In genomic region chr7:80444401-80445249, GRCm38 (mm10) we compare ENCODE assay signal across 8 mouse cellular contexts. TPM values are rescaled to one million over a fixed set of nuclear protein-coding genes. Genes with fewer than 3 reads are reported as not detected.
DNase-seq lines count a peak whose midpoint lies in the region; ATAC-seq and TF ChIP-seq lines count a peak whose summit lies in the region.

No protein-coding gene starts in this region.

- ATAC-seq in lung, embryonic 14.5 days (ENCODE audit: insufficient read depth): peak; percentile 60
- ATAC-seq in embryonic facial prominence, embryonic 15.5 days (ENCODE audit: insufficient number of reproducible peaks, low FRiP score, low TSS enrichment, low read depth): no peak; the same call in 1 of the 2 replicates
- ATAC-seq in liver, embryonic 11.5 days (replicated peaks; ENCODE audit: low FRiP score): peak; percentile 29
- 0 out of 2 replicates have a peak, but pooled peaks have one; percentile 15 for ATAC-seq in stomach, postnatal 0 days (ENCODE audit: low FRiP score, low TSS enrichment)
- ATAC-seq in midbrain, embryonic 11.5 days (ENCODE audit: low FRiP score): no peak

- H3K9me3 ChIP-seq in lung, embryonic 14.5 days (ENCODE audit: low read depth, low read length): no peaks in the 10 kb centered on the region
- no peaks in the 10 kb centered on the region for H3K9me3 ChIP-seq in embryonic facial prominence, embryonic 15.5 days (replicated peaks)
- no peaks in the 10 kb centered on the region for H3K9me3 ChIP-seq in liver, embryonic 11.5 days (ENCODE audit: control insufficient read depth, low read length)
- no peaks in the 10 kb centered on the region for H3K9me3 ChIP-seq in stomach, postnatal 0 days (ENCODE audit: control insufficient read depth, low read length)
- no peaks in the 10 kb centered on the region for H3K9me3 ChIP-seq in midbrain, embryonic 11.5 days (ENCODE audit: control insufficient read depth, low read length)

- DNase-seq in lung, embryonic 14.5 days: peak; percentile 69
- DNase-seq in lung, postnatal 25 days (ENCODE audit: low spot score): no peak
- peak; percentile 47 for DNase-seq in liver, embryonic 11.5 days (ENCODE audit: low spot score)
- DNase-seq in stomach, postnatal 0 days (ENCODE audit: low spot score): no peak
- DNase-seq in midbrain, embryonic 11.5 days (ENCODE audit: low spot score, missing footprints): no peak
- no peak for DNase-seq in left cerebral cortex, postnatal 36 days (ENCODE audit: low spot score in 2 of 2)
- DNase-seq in cerebellum, postnatal 4 days (ENCODE audit: low spot score in 2 of 2): no peak

- peak overlapping the region; percentile 84 for H3K27ac ChIP-seq in lung, embryonic 14.5 days (ENCODE audit: low read depth)
- 0 out of 2 replicates have a peak overlapping the region, but pooled peaks have one; percentile 22 for H3K27ac ChIP-seq in embryonic facial prominence, embryonic 15.5 days (replicated peaks)
- H3K27ac ChIP-seq in liver, embryonic 11.5 days (ENCODE audit: low read depth, low read length): peak overlapping the region; percentile 77
- no peak overlapping the region for H3K27ac ChIP-seq in stomach, postnatal 0 days (replicated peaks)
- no peak overlapping the region for H3K27ac ChIP-seq in midbrain, embryonic 11.5 days (ENCODE audit: low read depth, low read length)

- H3K4me1 ChIP-seq in lung, embryonic 14.5 days (ENCODE audit: insufficient read depth): peaks cover 33% of the 10 kb centered on the region
- peaks cover 36% of the 10 kb centered on the region for H3K4me1 ChIP-seq in embryonic facial prominence, embryonic 15.5 days
- H3K4me1 ChIP-seq in liver, embryonic 11.5 days (replicated peaks; ENCODE audit: control insufficient read depth, insufficient read depth, low read length): peaks cover 46% of the 10 kb centered on the region
- H3K4me1 ChIP-seq in stomach, postnatal 0 days (replicated peaks; ENCODE audit: control insufficient read depth, insufficient read depth): 0 out of 2 replicates have a peak, but pooled peaks cover 5% of the 10 kb centered on the region
- H3K4me1 ChIP-seq in midbrain, embryonic 11.5 days (ENCODE audit: control insufficient read depth, insufficient read depth, low read length): no peaks in the 10 kb centered on the region; the same call in 1 of the 2 replicates

- H3K36me3 ChIP-seq in lung, embryonic 14.5 days (ENCODE audit: insufficient read depth): no peaks in the 10 kb centered on the region
- no peaks in the 10 kb centered on the region for H3K36me3 ChIP-seq in embryonic facial prominence, embryonic 15.5 days
- no peaks in the 10 kb centered on the region for H3K36me3 ChIP-seq in liver, embryonic 11.5 days (ENCODE audit: control insufficient read depth, insufficient read depth, low read length)
- H3K36me3 ChIP-seq in stomach, postnatal 0 days (ENCODE audit: control insufficient read depth, insufficient read depth, low read length): no peaks in the 10 kb centered on the region
- no peaks in the 10 kb centered on the region for H3K36me3 ChIP-seq in midbrain, embryonic 11.5 days (ENCODE audit: control insufficient read depth, insufficient read depth, low read length)

- intact Hi-C loops in left cerebral cortex, postnatal 36 days (cut with DNase I): no loop called here

- H3K4me3 ChIP-seq in lung, embryonic 14.5 days (ENCODE audit: low read depth, low read length): no peak overlapping the region
- no peak overlapping the region for H3K4me3 ChIP-seq in embryonic facial prominence, embryonic 15.5 days (replicated peaks)
- H3K4me3 ChIP-seq in liver, embryonic 11.5 days (ENCODE audit: low read depth, low read length): no peak overlapping the region
- H3K4me3 ChIP-seq in stomach, postnatal 0 days (ENCODE audit: low read depth, low read length): no peak overlapping the region
- H3K4me3 ChIP-seq in midbrain, embryonic 11.5 days (ENCODE audit: low read depth, low read length): no peak overlapping the region

- WGBS in lung, embryonic 14.5 days: 27% methylated on average over 17 of the region's 17 CpGs
- WGBS in embryonic facial prominence, embryonic 15.5 days: 66% methylated on average over 17 of the region's 17 CpGs
- 34% methylated on average over 17 of the region's 17 CpGs for whole genome bisulfite sequencing in liver, embryonic 11.5 days
- WGBS in stomach, postnatal 0 days: 63% methylated on average over 17 of the region's 17 CpGs
- 74% methylated on average over 17 of the region's 17 CpGs for WGBS in midbrain, embryonic 11.5 days

- no peak overlapping the region for H3K4me2 ChIP-seq in lung, embryonic 14.5 days
- H3K4me2 ChIP-seq in embryonic facial prominence, embryonic 15.5 days (replicated peaks): no peak overlapping the region
- peak overlapping the region; percentile 44 for H3K4me2 ChIP-seq in liver, embryonic 11.5 days
- no peak overlapping the region for H3K4me2 ChIP-seq in stomach, postnatal 0 days (replicated peaks; ENCODE audit: low read depth)
- no peak overlapping the region for H3K4me2 ChIP-seq in midbrain, embryonic 11.5 days

- no peaks in the 10 kb centered on the region for H3K27me3 ChIP-seq in lung, embryonic 14.5 days (ENCODE audit: insufficient read depth, low read length)
- no peaks in the 10 kb centered on the region for H3K27me3 ChIP-seq in embryonic facial prominence, embryonic 15.5 days
- H3K27me3 ChIP-seq in liver, embryonic 11.5 days (replicated peaks; ENCODE audit: control insufficient read depth, insufficient read depth, low read length): no peaks in the 10 kb centered on the region
- H3K27me3 ChIP-seq in stomach, postnatal 0 days (ENCODE audit: control insufficient read depth, insufficient read depth, low read length): no peaks in the 10 kb centered on the region
- no peaks in the 10 kb centered on the region for H3K27me3 ChIP-seq in midbrain, embryonic 11.5 days (ENCODE audit: control insufficient read depth, insufficient read depth, low read length)

- H3K9ac ChIP-seq in lung, embryonic 14.5 days: peak overlapping the region; percentile 29; the same call in 1 of the 2 replicates
- no peak overlapping the region for H3K9ac ChIP-seq in embryonic facial prominence, embryonic 15.5 days
- H3K9ac ChIP-seq in liver, embryonic 11.5 days (ENCODE audit: low read depth, low read length): 0 out of 2 replicates have a peak overlapping the region, but pooled peaks have one; percentile 15
- no peak overlapping the region for H3K9ac ChIP-seq in stomach, postnatal 0 days (ENCODE audit: low read length)
- no peak overlapping the region for H3K9ac ChIP-seq in midbrain, embryonic 11.5 days (ENCODE audit: low read length)

- TF ChIP-seq CTCF in lung, embryonic 14.5 days (IDR thresholded peaks at IDR 0.05; ENCODE audit: low read depth): no peak
- TF ChIP-seq CTCF in stomach, postnatal 0 days (IDR thresholded peaks at IDR 0.05; ENCODE audit: low read depth): no peak

- no peak for TF ChIP-seq EP300 in stomach, postnatal 0 days (optimal IDR thresholded peaks at IDR 0.05)

RNA-seq across cellular contexts. Expression of gene Furin, which starts 39.4 kb away (rescaled TPM):
- polyA plus RNA-seq in lung, embryonic 14.5 days (2014; fragmentation: Nextera tagmentation; extraction: Ambion mirVana): 18.0 and 19.4 TPM in 2 replicates
- polyA plus RNA-seq in embryonic facial prominence, embryonic 15.5 days (2015; fragmentation: Nextera tagmentation; extraction: Ambion mirVana): 16.0 and 16.7 TPM in 2 replicates
- polyA plus RNA-seq in liver, embryonic 11.5 days (2014; fragmentation: Nextera tagmentation; extraction: Ambion mirVana): 8.3 and 10.4 TPM in 2 replicates
- polyA plus RNA-seq in stomach, postnatal 0 days (2015; fragmentation: Nextera tagmentation; extraction: Ambion mirVana): 17.6 and 20.8 TPM in 2 replicates
- polyA plus RNA-seq in midbrain, embryonic 11.5 days (2014; fragmentation: Nextera tagmentation; extraction: Ambion mirVana): 2.7 TPM in 2 replicates
- 10 to 100 TPM; 30.7 to 38.5 TPM for total RNA-seq in left cerebral cortex, postnatal 36 days (2021)

RNA-seq across cellular contexts. Expression of gene Fes, which starts 56.9 kb away (rescaled TPM):
- polyA plus RNA-seq in lung, embryonic 14.5 days (2014; fragmentation: Nextera tagmentation; extraction: Ambion mirVana): 10.1 and 12.0 TPM in 2 replicates
- 16.4 and 16.7 TPM in 2 replicates for polyA plus RNA-seq in embryonic facial prominence, embryonic 15.5 days (2015; fragmentation: Nextera tagmentation; extraction: Ambion mirVana)
- polyA plus RNA-seq in liver, embryonic 11.5 days (2014; fragmentation: Nextera tagmentation; extraction: Ambion mirVana): 15.2 and 16.4 TPM in 2 replicates
- polyA plus RNA-seq in stomach, postnatal 0 days (2015; fragmentation: Nextera tagmentation; extraction: Ambion mirVana): 6.2 TPM in 2 replicates
- polyA plus RNA-seq in midbrain, embryonic 11.5 days (2014; fragmentation: Nextera tagmentation; extraction: Ambion mirVana): 7.3 and 7.6 TPM in 2 replicates
- total RNA-seq in left cerebral cortex, postnatal 36 days (2021): 1 to 10 TPM; 6.0 to 7.1 TPM

Comparison
In these comparisons a context has a peak if more than half of its experiments do, and no peak if none do; other contexts are left out.
1. DNase-seq: peak in lung, embryonic 14.5 days (single experiment) and liver, embryonic 11.5 days (single experiment); none in lung, postnatal 25 days (single experiment), stomach, postnatal 0 days (single experiment), midbrain, embryonic 11.5 days (single experiment), left cerebral cortex, postnatal 36 days (0 of 2) and cerebellum, postnatal 4 days (0 of 2).
2. ATAC-seq: peak in lung, embryonic 14.5 days (single experiment), liver, embryonic 11.5 days (single experiment) and stomach, postnatal 0 days (single experiment); none in embryonic facial prominence, embryonic 15.5 days (single experiment) and midbrain, embryonic 11.5 days (single experiment).
3. H3K27ac ChIP-seq: peak in lung, embryonic 14.5 days (single experiment), embryonic facial prominence, embryonic 15.5 days (single experiment) and liver, embryonic 11.5 days (single experiment); none in stomach, postnatal 0 days (single experiment) and midbrain, embryonic 11.5 days (single experiment).
4. H3K9ac ChIP-seq: peak in lung, embryonic 14.5 days (single experiment) and liver, embryonic 11.5 days (single experiment); none in embryonic facial prominence, embryonic 15.5 days (single experiment), stomach, postnatal 0 days (single experiment) and midbrain, embryonic 11.5 days (single experiment).